Mouse (Mus musculus): ENCODE data around the gene Znrf3. TPM values are rescaled to one million over a fixed set of nuclear protein-coding genes. Genes with fewer than 3 reads are reported as not detected.
A peak's percentile ranks its signal among the peaks of the same experiment; 100 is the strongest.

The Znrf3 gene
- polyA plus RNA-seq, 1 experiment = 3.8 TPM

DNA sequence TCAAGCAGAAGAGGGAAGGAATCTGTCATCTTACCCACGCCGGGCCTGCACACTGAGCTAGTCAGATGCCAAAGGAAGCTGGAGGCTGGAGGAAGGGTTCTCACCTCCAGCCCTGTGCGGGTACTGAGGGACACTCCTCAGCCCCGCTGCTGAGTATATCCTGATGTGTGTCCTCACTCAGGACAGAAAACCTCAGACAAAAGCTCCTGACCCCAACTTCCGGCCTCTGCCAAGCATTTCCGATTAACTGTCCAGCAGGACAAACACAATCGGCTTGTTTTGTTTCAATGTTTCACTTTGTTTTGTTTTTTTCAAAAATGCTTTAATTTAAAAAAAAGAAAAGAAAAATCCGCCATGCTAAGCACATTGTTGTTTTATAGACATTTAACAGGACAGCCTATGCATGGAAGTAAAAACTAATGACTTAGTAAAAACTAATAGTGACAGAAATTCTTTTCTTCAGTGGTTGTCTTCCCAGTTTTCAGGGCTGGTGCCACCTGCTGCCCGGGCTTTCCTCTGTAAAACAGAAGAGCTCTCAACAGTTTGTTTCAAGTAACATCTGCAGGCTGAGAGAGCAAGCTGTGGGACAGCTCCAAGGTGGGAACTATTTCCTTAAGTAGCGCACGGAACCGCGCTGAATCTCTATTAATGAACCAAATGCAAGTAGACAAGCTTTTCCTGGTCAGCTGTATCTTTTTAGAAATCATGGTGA lies 187.3 kb downstream of the Znrf3 start:
- H3K4me2 ChIP-seq (ENCODE audit: low read depth) = peak overlapping the region; percentile 82
- H3K4me3 ChIP-seq = no peak overlapping the region
- H3K36me3 ChIP-seq (ENCODE audit: control insufficient read depth, insufficient read depth) = no peaks in the 10 kb centered on the region
- no peak overlapping the region for H3ac ChIP-seq (ENCODE audit: control insufficient read depth, insufficient read length)
- H3K27me3 ChIP-seq (ENCODE audit: control insufficient read depth, insufficient read depth, insufficient read length) = no peaks in the 10 kb centered on the region
- no peak for TF ChIP-seq MAX (IDR thresholded peaks at IDR 0.05; ENCODE audit: low read depth)
- no peak for TF ChIP-seq E2F4 (IDR thresholded peaks at IDR 0.05; ENCODE audit: insufficient read depth)
- no peak for TF ChIP-seq MYOD1 (IDR thresholded peaks at IDR 0.05; ENCODE audit: control insufficient read depth in 1 of 3, insufficient read length in 2 of 3, low read depth in 2 of 3)
- TF ChIP-seq MYOG (IDR thresholded peaks at IDR 0.05; ENCODE audit: control insufficient read depth in 1 of 3, insufficient read depth in 1 of 3, insufficient read length in 2 of 3, low read depth in 2 of 3) = no peak
- no peak for TF ChIP-seq POLR2A (IDR thresholded peaks at IDR 0.05; ENCODE audit: insufficient read length, low read depth)
- no peak for TF ChIP-seq TCF12 (IDR thresholded peaks at IDR 0.05; ENCODE audit: insufficient read depth, poor library complexity, severe bottlenecking)
- no peak for TF ChIP-seq TCF3 (IDR thresholded peaks at IDR 0.05; ENCODE audit: insufficient read length, low read depth)
- TF ChIP-seq REST (IDR thresholded peaks at IDR 0.05; ENCODE audit: insufficient read depth, insufficient read length) = no peak
- TF ChIP-seq CEBPB (IDR thresholded peaks at IDR 0.05; ENCODE audit: insufficient read depth, poor library complexity, severe bottlenecking) = no peak
- no peak for TF ChIP-seq POLR2AphosphoS2 (IDR thresholded peaks at IDR 0.05; ENCODE audit: insufficient read length, low read depth)
- no peak for TF ChIP-seq SRF (IDR thresholded peaks at IDR 0.05; ENCODE audit: control insufficient read depth, insufficient read length, low read depth)
- no peak for TF ChIP-seq USF1 (IDR thresholded peaks at IDR 0.05; ENCODE audit: low read depth)
- H3K79me2 ChIP-seq (ENCODE audit: control insufficient read depth, insufficient read depth) = peaks cover 84% of the 10 kb centered on the region

DNA sequence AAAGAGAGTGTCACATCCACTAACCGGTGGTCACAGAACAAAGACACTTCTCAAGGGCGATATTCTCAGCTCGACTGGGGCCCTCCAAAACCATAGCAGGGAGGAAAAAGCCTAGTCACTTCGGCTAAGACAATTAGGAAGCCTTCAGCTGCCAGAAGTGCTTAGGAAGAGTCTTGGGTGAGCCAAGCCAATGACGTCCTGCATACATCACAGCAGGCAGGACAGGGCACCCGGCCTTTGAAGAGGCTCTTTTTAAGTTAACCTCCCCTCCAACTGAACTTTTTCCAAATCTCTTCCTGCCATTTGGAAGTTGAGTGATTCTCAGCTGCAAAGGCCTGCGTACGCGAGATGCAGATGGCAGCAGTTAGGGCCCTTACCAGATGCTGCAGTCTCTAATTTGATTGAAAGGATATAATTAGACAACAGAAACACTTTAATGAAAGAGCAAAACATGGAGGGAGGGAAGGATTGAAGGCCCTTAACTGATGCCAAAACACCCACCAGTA lies 189.1 kb downstream of the Znrf3 start:
- Histone ChIP-seq H3K79me2 (ENCODE audit: control insufficient read depth, insufficient read depth) (peaks cover 87% of the 10 kb centered on the region), H3K4me3 (no peak overlapping the region), H3K27me3 (ENCODE audit: control insufficient read depth, insufficient read depth, insufficient read length) (no peaks in the 10 kb centered on the region), H3K4me2 (ENCODE audit: low read depth) (peak overlapping the region; percentile 82), H3ac (ENCODE audit: control insufficient read depth, insufficient read length) (no peak overlapping the region), H3K36me3 (ENCODE audit: control insufficient read depth, insufficient read depth) (no peaks in the 10 kb centered on the region)
- TF ChIP-seq MAX (IDR thresholded peaks at IDR 0.05; ENCODE audit: low read depth) (no peak), TCF3 (IDR thresholded peaks at IDR 0.05; ENCODE audit: insufficient read length, low read depth) (no peak), USF1 (IDR thresholded peaks at IDR 0.05; ENCODE audit: low read depth) (no peak), MYOG (IDR thresholded peaks at IDR 0.05; ENCODE audit: control insufficient read depth in 1 of 3, insufficient read depth in 1 of 3, insufficient read length in 2 of 3, low read depth in 2 of 3) (no peak), POLR2A (IDR thresholded peaks at IDR 0.05; ENCODE audit: insufficient read length, low read depth) (no peak), SRF (IDR thresholded peaks at IDR 0.05; ENCODE audit: control insufficient read depth, insufficient read length, low read depth) (no peak), TCF12 (IDR thresholded peaks at IDR 0.05; ENCODE audit: insufficient read depth, poor library complexity, severe bottlenecking) (no peak), POLR2AphosphoS2 (IDR thresholded peaks at IDR 0.05; ENCODE audit: insufficient read length, low read depth) (no peak), CEBPB (IDR thresholded peaks at IDR 0.05; ENCODE audit: insufficient read depth, poor library complexity, severe bottlenecking) (no peak), REST (IDR thresholded peaks at IDR 0.05; ENCODE audit: insufficient read depth, insufficient read length) (no peak), E2F4 (IDR thresholded peaks at IDR 0.05; ENCODE audit: insufficient read depth) (no peak), MYOD1 (IDR thresholded peaks at IDR 0.05; ENCODE audit: control insufficient read depth in 1 of 3, insufficient read length in 2 of 3, low read depth in 2 of 3) (no peak)

DNA sequence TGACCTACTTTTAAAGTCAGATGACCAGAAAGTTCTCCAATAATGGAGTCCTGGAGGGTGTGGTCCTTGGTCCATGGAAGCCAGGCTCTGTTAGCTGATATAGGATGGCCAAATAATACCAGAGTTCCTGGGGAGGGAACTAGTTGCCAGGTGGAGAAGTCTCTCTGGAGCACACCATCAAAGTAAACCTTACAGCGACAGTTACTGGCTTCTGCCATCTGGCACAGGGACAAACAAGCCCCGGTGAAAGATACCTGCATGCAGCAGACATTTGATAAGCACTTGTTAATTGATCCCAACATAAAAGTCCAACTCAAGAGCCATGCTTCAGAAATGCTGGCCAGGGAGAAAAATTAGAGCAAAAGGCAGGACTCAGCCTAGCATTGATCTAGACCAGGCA lies 190.6 kb downstream of the Znrf3 start:
- no peak overlapping the region for H3ac ChIP-seq (ENCODE audit: control insufficient read depth, insufficient read length)
- H3K4me2 ChIP-seq (ENCODE audit: low read depth) = peak overlapping the region; percentile 5
- no peaks in the 10 kb centered on the region for H3K27me3 ChIP-seq (ENCODE audit: control insufficient read depth, insufficient read depth, insufficient read length)
- no peaks in the 10 kb centered on the region for H3K36me3 ChIP-seq (ENCODE audit: control insufficient read depth, insufficient read depth)
- TF ChIP-seq REST (IDR thresholded peaks at IDR 0.05; ENCODE audit: insufficient read depth, insufficient read length) (no peak), MYOG (IDR thresholded peaks at IDR 0.05; ENCODE audit: control insufficient read depth in 1 of 3, insufficient read depth in 1 of 3, insufficient read length in 2 of 3, low read depth in 2 of 3) (no peak), MYOD1 (IDR thresholded peaks at IDR 0.05; ENCODE audit: control insufficient read depth in 1 of 3, insufficient read length in 2 of 3, low read depth in 2 of 3) (no peak), MAX (IDR thresholded peaks at IDR 0.05; ENCODE audit: low read depth) (no peak), E2F4 (IDR thresholded peaks at IDR 0.05; ENCODE audit: insufficient read depth) (no peak), CEBPB (IDR thresholded peaks at IDR 0.05; ENCODE audit: insufficient read depth, poor library complexity, severe bottlenecking) (no peak), TCF12 (IDR thresholded peaks at IDR 0.05; ENCODE audit: insufficient read depth, poor library complexity, severe bottlenecking) (no peak), POLR2AphosphoS2 (IDR thresholded peaks at IDR 0.05; ENCODE audit: insufficient read length, low read depth) (no peak), TCF3 (IDR thresholded peaks at IDR 0.05; ENCODE audit: insufficient read length, low read depth) (no peak), POLR2A (IDR thresholded peaks at IDR 0.05; ENCODE audit: insufficient read length, low read depth) (no peak)
- peaks cover 87% of the 10 kb centered on the region for H3K79me2 ChIP-seq (ENCODE audit: control insufficient read depth, insufficient read depth)
- H3K4me3 ChIP-seq = no peak overlapping the region

DNA sequence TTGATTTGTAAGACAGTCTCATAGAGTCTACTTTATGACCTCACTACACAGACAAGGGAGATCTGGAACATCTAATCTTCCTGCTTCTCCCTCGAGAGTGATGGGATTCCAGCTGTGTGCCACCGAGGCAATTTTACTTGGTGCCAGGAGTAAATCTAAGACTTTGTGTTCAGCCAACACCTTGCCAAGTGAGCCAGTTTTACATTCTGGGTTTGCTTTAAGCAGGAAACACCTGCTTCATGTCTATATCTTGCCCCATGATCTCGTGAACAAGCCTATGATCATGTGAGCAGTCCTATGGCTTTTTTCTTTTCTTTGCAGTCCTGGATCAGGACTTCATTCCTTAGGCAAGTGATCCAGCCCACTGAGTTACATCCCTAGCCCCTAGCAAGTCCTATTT lies 191.1 kb downstream of the Znrf3 start:
- Histone ChIP-seq H3ac (ENCODE audit: control insufficient read depth, insufficient read length) (no peak overlapping the region), H3K4me2 (ENCODE audit: low read depth) (peak overlapping the region; percentile 65), H3K27me3 (ENCODE audit: control insufficient read depth, insufficient read depth, insufficient read length) (no peaks in the 10 kb centered on the region), H3K79me2 (ENCODE audit: control insufficient read depth, insufficient read depth) (peaks cover 87% of the 10 kb centered on the region), H3K4me3 (no peak overlapping the region), H3K36me3 (ENCODE audit: control insufficient read depth, insufficient read depth) (no peaks in the 10 kb centered on the region)
- TF ChIP-seq POLR2AphosphoS2 (IDR thresholded peaks at IDR 0.05; ENCODE audit: insufficient read length, low read depth) = no peak
- TF ChIP-seq MYOD1 (IDR thresholded peaks at IDR 0.05; ENCODE audit: control insufficient read depth in 1 of 3, insufficient read length in 2 of 3, low read depth in 2 of 3) = no peak
- peak; percentile 9 for TF ChIP-seq USF1 (IDR thresholded peaks at IDR 0.05; ENCODE audit: low read depth)
- no peak for TF ChIP-seq CEBPB (IDR thresholded peaks at IDR 0.05; ENCODE audit: insufficient read depth, poor library complexity, severe bottlenecking)

Data from myocyte (in vitro differentiated cells).